Mouse (Mus musculus): ENCODE results near the gene Tinf2.

The Tinf2 gene

GRCm38 (mm10) chr14:55681160-55682117, at the start of gene Tinf2:
Gene Tinf2 (minus strand): TSS chr14:55681820.
- peak; percentile 94 for DNase-seq (ENCODE audit: low spot score)

GRCm38 (mm10) chr14:55730531-55731032, 49.0 kb upstream of the Tinf2 start:
- no peak for DNase-seq (ENCODE audit: low spot score)

GRCm38 (mm10) chr14:55730116-55730515, 48.5 kb upstream of the Tinf2 start:
- no peak for DNase-seq (ENCODE audit: low spot score)

GRCm38 (mm10) chr14:55727889-55728685, 46.5 kb upstream of the Tinf2 start:
- peak; percentile 50 for DNase-seq (ENCODE audit: low spot score)

GRCm38 (mm10) chr14:55726261-55726660, 44.6 kb upstream of the Tinf2 start:
- no peak for DNase-seq (ENCODE audit: low spot score)

GRCm38 (mm10) chr14:55724411-55724871, 42.8 kb upstream of the Tinf2 start:
- peak; percentile 82 for DNase-seq (ENCODE audit: low spot score)

- no peak for DNase-seq (ENCODE audit: low spot score)
Measured at GRCm38 (mm10) chr14:55723433-55723832, 41.8 kb upstream of the Tinf2 start.

GRCm38 (mm10) chr14:55722438-55722945, 40.9 kb upstream of the Tinf2 start:
- DNase-seq (ENCODE audit: low spot score), result no peak

- peak; percentile 93 for DNase-seq (ENCODE audit: low spot score)
Measured at GRCm38 (mm10) chr14:55721700-55722437, 40.2 kb upstream of the Tinf2 start, which contains the start of gene Rabggta. Gene Rabggta (minus strand): TSS chr14:55722263.

- no peak for DNase-seq (ENCODE audit: low spot score)
Measured at GRCm38 (mm10) chr14:55721076-55721475, 39.5 kb upstream of the Tinf2 start.

GRCm38 (mm10) chr14:55720666-55721065, 39.0 kb upstream of the Tinf2 start:
- no peak for DNase-seq (ENCODE audit: low spot score)

- DNase-seq (ENCODE audit: low spot score), result no peak
Measured at GRCm38 (mm10) chr14:55719737-55720136, 38.1 kb upstream of the Tinf2 start.

GRCm38 (mm10) chr14:55716884-55717283, 35.3 kb upstream of the Tinf2 start:
- DNase-seq (ENCODE audit: low spot score), result no peak

GRCm38 (mm10) chr14:55716271-55716670, 34.7 kb upstream of the Tinf2 start:
- no peak for DNase-seq (ENCODE audit: low spot score)

GRCm38 (mm10) chr14:55714893-55715292, 33.3 kb upstream of the Tinf2 start:
- peak; percentile 69 for DNase-seq (ENCODE audit: low spot score)

GRCm38 (mm10) chr14:55713729-55714122, 32.1 kb upstream of the Tinf2 start, which contains the start of gene Tgm1:
Gene Tgm1 (minus strand): TSS chr14:55713926.
- DNase-seq (ENCODE audit: low spot score), result no peak

GRCm38 (mm10) chr14:55713007-55713728, 31.5 kb upstream of the Tinf2 start:
- peak; percentile 71 for DNase-seq (ENCODE audit: low spot score)

GRCm38 (mm10) chr14:55711786-55712185, 30.2 kb upstream of the Tinf2 start:
- no peak for DNase-seq (ENCODE audit: low spot score)

GRCm38 (mm10) chr14:55709509-55709908, 27.9 kb upstream of the Tinf2 start:
- no peak for DNase-seq (ENCODE audit: low spot score)

GRCm38 (mm10) chr14:55707397-55707796, 25.8 kb upstream of the Tinf2 start:
- no peak for DNase-seq (ENCODE audit: low spot score)
